Mouse (Mus musculus): ENCODE measurements around the gene Ryr2. TPM values are rescaled to one million over a fixed set of nuclear protein-coding genes. Genes with fewer than 3 reads are reported as not detected.

Gene Ryr2
- polyA plus RNA-seq, 1 experiment from 2014 or later: 1.1 TPM

- H3K27ac ChIP-seq: no peak overlapping the region
- ATAC-seq (ENCODE audit: insufficient read depth, low FRiP score, low read depth): no peak
- H3K9ac ChIP-seq: no peak overlapping the region
- no peaks in the 10 kb centered on the region for H3K27me3 ChIP-seq (replicated peaks)
- WGBS: 85% methylated on average over 1 of the region's 1 CpGs
- no peaks in the 10 kb centered on the region for H3K36me3 ChIP-seq
- H3K4me2 ChIP-seq: no peak overlapping the region
- no peaks in the 10 kb centered on the region for H3K9me3 ChIP-seq
- 0 out of 2 replicates have a peak, but pooled peaks cover 2% of the 10 kb centered on the region for H3K4me1 ChIP-seq
- no peak overlapping the region for H3K4me3 ChIP-seq (replicated peaks)
Measured at GRCm38 (mm10) chr13:12055913-12056312, 50.8 kb downstream of the Ryr2 start.

DNA sequence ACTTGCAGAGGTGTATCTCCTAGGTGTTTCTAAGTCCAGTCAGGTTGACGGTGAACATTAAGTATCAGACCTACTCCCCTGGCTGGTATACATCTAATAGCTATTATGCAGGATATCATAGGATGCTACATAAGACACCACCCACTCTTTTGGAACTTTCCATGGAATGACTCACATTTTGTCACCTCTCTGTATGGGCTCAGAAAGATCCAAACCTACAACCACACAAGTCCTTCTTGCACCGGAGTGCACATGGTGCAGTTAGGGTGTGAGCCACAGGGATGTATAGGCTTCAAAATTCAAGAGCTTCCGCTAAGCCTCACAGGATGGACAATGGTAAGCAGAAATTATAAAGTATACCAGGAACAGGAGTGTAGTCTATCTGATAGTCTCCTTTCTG, 52.8 kb downstream of the Ryr2 start:
- 96% methylated on average over 3 of the region's 3 CpGs for WGBS

DNA sequence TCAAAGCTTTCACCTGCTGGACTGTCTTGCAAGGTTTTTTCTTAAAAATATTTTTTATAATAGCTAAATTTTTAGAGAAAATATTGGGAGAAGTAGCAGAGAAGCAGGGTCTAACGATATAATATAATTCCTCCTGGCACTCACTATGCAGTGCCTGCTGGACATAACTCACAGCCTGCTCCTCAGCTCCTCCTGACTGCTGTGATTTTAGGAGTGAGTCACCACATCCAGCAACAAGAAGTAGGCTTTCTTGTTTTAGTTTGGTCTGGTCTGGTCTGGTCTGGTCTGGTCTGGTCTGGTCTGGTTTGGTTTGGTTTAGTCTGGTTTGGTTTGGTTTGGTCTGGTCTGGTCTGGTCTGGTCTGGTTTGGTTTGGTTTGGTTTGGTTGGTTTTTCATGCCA, 55.9 kb downstream of the Ryr2 start:
- H3K9me3 ChIP-seq: no peaks in the 10 kb centered on the region
- no peak for ATAC-seq (ENCODE audit: insufficient read depth, low FRiP score, low read depth)
- H3K4me2 ChIP-seq: no peak overlapping the region
- H3K4me1 ChIP-seq: no peaks in the 10 kb centered on the region
- H3K4me3 ChIP-seq (replicated peaks): no peak overlapping the region
- no peaks in the 10 kb centered on the region for H3K36me3 ChIP-seq
- H3K27me3 ChIP-seq (replicated peaks): no peaks in the 10 kb centered on the region
- 72% methylated on average over 1 of the region's 1 CpGs for WGBS
- no peak overlapping the region for H3K27ac ChIP-seq
- H3K9ac ChIP-seq: no peak overlapping the region

More for the DNA sequence above, 52.8 kb downstream of the Ryr2 start:
- Histone ChIP-seq H3K4me2 (no peak overlapping the region), H3K27me3 (replicated peaks) (no peaks in the 10 kb centered on the region), H3K9ac (no peak overlapping the region), H3K4me1 (0 out of 2 replicates have a peak, but pooled peaks cover 2% of the 10 kb centered on the region), H3K4me3 (replicated peaks) (no peak overlapping the region), H3K9me3 (no peaks in the 10 kb centered on the region), H3K36me3 (no peaks in the 10 kb centered on the region), H3K27ac (no peak overlapping the region)
- no peak for ATAC-seq (ENCODE audit: insufficient read depth, low FRiP score, low read depth)

GRCm38 (mm10) chr13:12047059-12047458, 59.7 kb downstream of the Ryr2 start:
- no peaks in the 10 kb centered on the region for H3K27me3 ChIP-seq (replicated peaks)
- H3K4me1 ChIP-seq: no peaks in the 10 kb centered on the region
- H3K4me3 ChIP-seq (replicated peaks): no peak overlapping the region
- no peak overlapping the region for H3K9ac ChIP-seq
- H3K4me2 ChIP-seq: no peak overlapping the region
- no peaks in the 10 kb centered on the region for H3K36me3 ChIP-seq
- ATAC-seq (ENCODE audit: insufficient read depth, low FRiP score, low read depth): no peak
- 79% methylated on average over 4 of the region's 4 CpGs for WGBS
- H3K9me3 ChIP-seq: no peaks in the 10 kb centered on the region
- H3K27ac ChIP-seq: no peak overlapping the region

- H3K4me1 ChIP-seq: no peaks in the 10 kb centered on the region
- no peak overlapping the region for H3K4me3 ChIP-seq (replicated peaks)
- ATAC-seq (ENCODE audit: insufficient read depth, low FRiP score, low read depth): no peak
- H3K36me3 ChIP-seq: no peaks in the 10 kb centered on the region
- no peak overlapping the region for H3K9ac ChIP-seq
- 93% methylated on average over 2 of the region's 2 CpGs for WGBS
- no peaks in the 10 kb centered on the region for H3K9me3 ChIP-seq
- no peaks in the 10 kb centered on the region for H3K27me3 ChIP-seq (replicated peaks)
- no peak overlapping the region for H3K4me2 ChIP-seq
- H3K27ac ChIP-seq: no peak overlapping the region
Measured at GRCm38 (mm10) chr13:12044751-12045150, 62.0 kb downstream of the Ryr2 start.

GRCm38 (mm10) chr13:12042891-12043491, 63.8 kb downstream of the Ryr2 start:
- H3K9ac ChIP-seq: no peak overlapping the region
- no peaks in the 10 kb centered on the region for H3K27me3 ChIP-seq (replicated peaks)
- H3K4me1 ChIP-seq: no peaks in the 10 kb centered on the region
- no peaks in the 10 kb centered on the region for H3K9me3 ChIP-seq
- no peaks in the 10 kb centered on the region for H3K36me3 ChIP-seq
- ATAC-seq (ENCODE audit: insufficient read depth, low FRiP score, low read depth): no peak
- H3K4me3 ChIP-seq (replicated peaks): no peak overlapping the region
- H3K27ac ChIP-seq: no peak overlapping the region
- H3K4me2 ChIP-seq: no peak overlapping the region
- WGBS: 60% methylated on average over 8 of the region's 8 CpGs

- no peak overlapping the region for H3K4me2 ChIP-seq
- H3K9me3 ChIP-seq: no peaks in the 10 kb centered on the region
- no peaks in the 10 kb centered on the region for H3K4me1 ChIP-seq
- no peaks in the 10 kb centered on the region for H3K27me3 ChIP-seq (replicated peaks)
- no peaks in the 10 kb centered on the region for H3K36me3 ChIP-seq
- WGBS: 81% methylated on average over 3 of the region's 3 CpGs
- H3K4me3 ChIP-seq (replicated peaks): no peak overlapping the region
- no peak for ATAC-seq (ENCODE audit: insufficient read depth, low FRiP score, low read depth)
- H3K27ac ChIP-seq: no peak overlapping the region
- H3K9ac ChIP-seq: no peak overlapping the region
Measured at GRCm38 (mm10) chr13:12039967-12040366, 66.8 kb downstream of the Ryr2 start.

- no peak overlapping the region for H3K27ac ChIP-seq
- H3K36me3 ChIP-seq: no peaks in the 10 kb centered on the region
- no peak overlapping the region for H3K4me3 ChIP-seq (replicated peaks)
- H3K9ac ChIP-seq: no peak overlapping the region
- 72% methylated on average over 4 of the region's 4 CpGs for WGBS
- no peaks in the 10 kb centered on the region for H3K4me1 ChIP-seq
- no peaks in the 10 kb centered on the region for H3K27me3 ChIP-seq (replicated peaks)
- no peak overlapping the region for H3K4me2 ChIP-seq
- H3K9me3 ChIP-seq: no peaks in the 10 kb centered on the region
- no peak for ATAC-seq (ENCODE audit: insufficient read depth, low FRiP score, low read depth)
Measured at GRCm38 (mm10) chr13:12038676-12039075, 68.1 kb downstream of the Ryr2 start.

DNA sequence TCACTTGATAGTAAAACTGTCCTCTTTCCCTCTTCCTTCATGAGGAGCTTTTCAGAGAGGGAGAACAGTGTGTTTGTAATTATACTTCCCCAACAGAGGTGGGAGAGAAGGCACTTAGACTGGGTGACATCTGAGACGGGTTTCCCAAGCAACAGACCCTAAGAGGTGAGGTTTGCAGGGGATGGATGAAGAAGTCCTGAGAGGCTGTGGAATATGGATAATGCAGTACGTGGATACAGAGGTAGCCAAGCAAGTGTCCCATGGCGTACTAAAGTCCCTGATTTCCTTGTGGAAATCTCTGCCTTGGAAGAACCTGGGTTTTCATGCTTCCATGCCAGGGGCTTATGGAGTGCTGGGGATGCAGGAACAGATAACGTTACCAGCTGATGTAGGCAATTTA, 69.5 kb downstream of the Ryr2 start:
- WGBS: 60% methylated on average over 4 of the region's 4 CpGs
- Histone ChIP-seq H3K27me3 (replicated peaks) (no peaks in the 10 kb centered on the region), H3K4me1 (no peaks in the 10 kb centered on the region), H3K4me2 (no peak overlapping the region), H3K9ac (no peak overlapping the region), H3K27ac (no peak overlapping the region), H3K36me3 (no peaks in the 10 kb centered on the region), H3K4me3 (replicated peaks) (no peak overlapping the region), H3K9me3 (no peaks in the 10 kb centered on the region)
- ATAC-seq (ENCODE audit: insufficient read depth, low FRiP score, low read depth): no peak

DNA sequence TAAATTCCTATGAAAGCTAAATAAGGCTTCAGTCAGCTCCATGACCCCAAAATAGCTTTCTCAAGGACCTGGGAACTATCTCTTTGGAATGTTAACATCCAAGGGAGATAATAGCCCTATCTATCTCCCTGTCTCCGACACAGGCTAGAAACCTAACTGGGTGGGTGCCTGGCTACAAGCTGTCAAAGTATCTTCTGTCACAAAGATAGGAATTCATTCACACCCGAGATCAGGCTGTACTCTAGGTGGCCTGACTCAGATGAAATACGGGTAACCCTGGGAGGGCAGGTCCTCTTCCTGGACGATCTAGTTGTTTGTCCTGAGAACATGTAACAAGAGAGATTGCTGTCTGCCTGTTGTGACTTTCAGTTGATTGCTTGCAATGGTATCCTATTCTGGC, 69.9 kb downstream of the Ryr2 start:
- ATAC-seq (ENCODE audit: insufficient read depth, low FRiP score, low read depth): no peak

DNA sequence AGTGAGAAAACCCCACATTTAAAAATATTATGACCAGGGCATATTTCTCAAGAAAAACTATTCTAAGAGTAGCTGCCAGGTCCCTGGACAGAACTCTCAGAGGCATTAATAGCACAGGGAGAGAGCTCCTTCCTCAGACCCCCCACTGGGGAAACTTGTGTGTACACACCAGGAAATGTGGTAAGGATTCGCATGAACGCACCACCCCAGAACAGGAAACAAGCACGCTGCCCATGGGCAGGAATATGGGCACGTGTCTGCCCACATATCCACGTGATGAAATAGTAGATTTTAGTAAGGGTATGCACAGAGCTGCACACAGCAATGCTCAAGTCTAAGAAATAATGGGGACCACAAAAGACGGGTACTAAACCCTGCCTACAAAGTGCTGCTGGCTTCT, 72.8 kb downstream of the Ryr2 start:
- Histone ChIP-seq H3K4me1 (no peaks in the 10 kb centered on the region), H3K36me3 (no peaks in the 10 kb centered on the region), H3K9me3 (no peaks in the 10 kb centered on the region), H3K4me3 (replicated peaks) (no peak overlapping the region), H3K27ac (no peak overlapping the region), H3K4me2 (no peak overlapping the region), H3K9ac (no peak overlapping the region), H3K27me3 (replicated peaks) (no peaks in the 10 kb centered on the region)
- ATAC-seq (ENCODE audit: insufficient read depth, low FRiP score, low read depth): no peak
- 80% methylated on average over 6 of the region's 6 CpGs for WGBS

More for the DNA sequence above, 69.9 kb downstream of the Ryr2 start:
- WGBS: 15% methylated on average over 4 of the region's 4 CpGs
- Histone ChIP-seq H3K4me2 (no peak overlapping the region), H3K9me3 (no peaks in the 10 kb centered on the region), H3K27me3 (replicated peaks) (no peaks in the 10 kb centered on the region), H3K27ac (no peak overlapping the region), H3K4me3 (replicated peaks) (no peak overlapping the region), H3K36me3 (no peaks in the 10 kb centered on the region), H3K4me1 (no peaks in the 10 kb centered on the region), H3K9ac (no peak overlapping the region)

- no peak overlapping the region for H3K27ac ChIP-seq
- ATAC-seq (ENCODE audit: insufficient read depth, low FRiP score, low read depth): no peak
Measured at GRCm38 (mm10) chr13:12033272-12033671, 73.5 kb downstream of the Ryr2 start.

GRCm38 (mm10) chr13:12029841-12030240, 76.9 kb downstream of the Ryr2 start:
- no peaks in the 10 kb centered on the region for H3K9me3 ChIP-seq
- H3K9ac ChIP-seq: no peak overlapping the region
- WGBS: 81% methylated on average over 7 of the region's 7 CpGs

More at GRCm38 (mm10) chr13:12033272-12033671, 73.5 kb downstream of the Ryr2 start:
- H3K4me2 ChIP-seq: no peak overlapping the region
- no peaks in the 10 kb centered on the region for H3K4me1 ChIP-seq
- no peak overlapping the region for H3K4me3 ChIP-seq (replicated peaks)
- no peak overlapping the region for H3K9ac ChIP-seq
- no peaks in the 10 kb centered on the region for H3K9me3 ChIP-seq
- WGBS: 85% methylated on average over 5 of the region's 5 CpGs
- H3K27me3 ChIP-seq (replicated peaks): no peaks in the 10 kb centered on the region
- no peaks in the 10 kb centered on the region for H3K36me3 ChIP-seq

More at GRCm38 (mm10) chr13:12029841-12030240, 76.9 kb downstream of the Ryr2 start:
- no peaks in the 10 kb centered on the region for H3K4me1 ChIP-seq
- no peaks in the 10 kb centered on the region for H3K27me3 ChIP-seq (replicated peaks)
- ATAC-seq (ENCODE audit: insufficient read depth, low FRiP score, low read depth): no peak
- no peak overlapping the region for H3K27ac ChIP-seq
- no peak overlapping the region for H3K4me2 ChIP-seq
- H3K4me3 ChIP-seq (replicated peaks): no peak overlapping the region
- H3K36me3 ChIP-seq: no peaks in the 10 kb centered on the region

Measured in stomach, embryonic 15.5 days (tissue).